16 mouse cellular contexts compared by ENCODE assay signal in genomic region chr14:14974156-14974555, GRCm38 (mm10).
"Had no signal": no experiment of that assay in that cellular context is flagged by ENCODE, and none has a peak within 500 bp of the region (broad histone marks: within the 10 kb centered on the region; RNA-seq: fewer than 3 reads in every experiment).

No protein-coding gene starts in this region.

- H3K4me3 ChIP-seq: limb, embryonic 10.5 days; limb, embryonic 13.5 days; liver, embryonic 13.5 days; midbrain, embryonic 12.5 days; midbrain, embryonic 15.5 days; neural tube, embryonic 12.5 days; neural tube, embryonic 15.5 days had no signal

- H3K27me3 ChIP-seq: limb, embryonic 13.5 days; liver, embryonic 13.5 days; midbrain, embryonic 12.5 days; midbrain, embryonic 15.5 days; neural tube, embryonic 12.5 days; neural tube, embryonic 15.5 days had no signal

- H3K9me3 ChIP-seq: limb, embryonic 10.5 days; limb, embryonic 13.5 days; liver, embryonic 13.5 days; midbrain, embryonic 12.5 days; midbrain, embryonic 15.5 days; neural tube, embryonic 12.5 days; neural tube, embryonic 15.5 days had no signal

- H3K27ac ChIP-seq: limb, embryonic 10.5 days; limb, embryonic 13.5 days; liver, embryonic 13.5 days; macrophage; midbrain, embryonic 12.5 days; midbrain, embryonic 15.5 days; neural tube, embryonic 12.5 days; neural tube, embryonic 15.5 days had no signal

- H3K36me3 ChIP-seq: limb, embryonic 10.5 days; limb, embryonic 13.5 days; liver, embryonic 13.5 days; midbrain, embryonic 12.5 days; midbrain, embryonic 15.5 days; neural tube, embryonic 12.5 days; neural tube, embryonic 15.5 days had no signal

- H3K4me1 ChIP-seq: limb, embryonic 10.5 days; limb, embryonic 13.5 days; midbrain, embryonic 12.5 days; midbrain, embryonic 15.5 days; neural tube, embryonic 12.5 days; neural tube, embryonic 15.5 days had no signal

- H3K4me2 ChIP-seq: limb, embryonic 13.5 days; liver, embryonic 13.5 days; lung, embryonic 14.5 days; midbrain, embryonic 12.5 days; midbrain, embryonic 15.5 days; neural tube, embryonic 12.5 days; neural tube, embryonic 15.5 days had no signal

- ATAC-seq: liver, postnatal 0 days; lung, postnatal 0 days; midbrain, embryonic 15.5 days had no signal

- H3K9ac ChIP-seq: limb, embryonic 13.5 days; liver, embryonic 13.5 days; liver, postnatal 0 days; lung, embryonic 14.5 days; midbrain, embryonic 12.5 days; midbrain, embryonic 15.5 days; neural tube, embryonic 12.5 days; neural tube, embryonic 15.5 days had no signal

- DNase-seq: kidney, adult 18-20 months; kidney, postnatal 14 days; liver; liver, embryonic 13.5 days; liver, postnatal 0 days; lung, embryonic 14.5 days; thymus, adult 18-20 months; thymus, postnatal 36 days had no signal
